Mouse (Mus musculus) embryonic facial prominence, embryonic 11.5 days (tissue): ENCODE data around the gene Klhl21. TPM values are rescaled to one million over a fixed set of nuclear protein-coding genes. Genes with fewer than 3 reads are reported as not detected.

Experiments
- ATAC-seq: fragments of 200-750 bp; cut with Nextera tagmentation; replicated peaks from 2 replicates; pipeline ENCODE4 v1.8.0; 2017; ENCODE audit warnings: low read depth; ENCODE audit not compliant: insufficient number of reproducible peaks, low FRiP score, low TSS enrichment
- DNase-seq: peaks from one replicate; pipeline ENCODE4 v3.0.0-alpha.2; 2015; ENCODE audit warnings: low spot score
- H3K27ac ChIP-seq: fragments of 300-500 bp; sonication (generic); replicated peaks from 2 replicates; pipeline ENCODE4 v1.5.1; 2014; ENCODE audit warnings: mild to moderate bottlenecking, low read depth, low read length, control low read depth
- H3K27me3 ChIP-seq: fragments of 300-500 bp; sonication (generic); 2 replicates; pipeline ENCODE4 v1.6.1; 2014; ENCODE audit warnings: mild to moderate bottlenecking, low read length, moderate library complexity, mixed read lengths; ENCODE audit not compliant: control insufficient read depth, insufficient read depth
- H3K36me3 ChIP-seq: fragments of 300-500 bp; sonication (generic); replicated peaks from 2 replicates; pipeline ENCODE4 v1.6.1; 2014; ENCODE audit warnings: low read depth, mild to moderate bottlenecking, low read length, moderate library complexity, mixed read lengths; ENCODE audit not compliant: control insufficient read depth, insufficient read depth
- H3K4me1 ChIP-seq: fragments of 300-500 bp; sonication (generic); 2 replicates; pipeline ENCODE4 v1.6.1; 2014; ENCODE audit warnings: low read length, mixed read lengths; ENCODE audit not compliant: control insufficient read depth, insufficient read depth
- H3K4me2 ChIP-seq: fragments of 300-500 bp; sonication (generic); 2 replicates; pipeline ENCODE4 v1.6.1; 2014; ENCODE audit warnings: low read depth, mild to moderate bottlenecking, control low read depth, low read length, moderate library complexity
- H3K4me3 ChIP-seq: fragments of 300-500 bp; sonication (generic); 2 replicates; pipeline ENCODE4 v1.5.1; 2014; ENCODE audit warnings: low read depth, low read length, control low read depth
- H3K9ac ChIP-seq: fragments of 300-500 bp; sonication (generic); replicated peaks from 2 replicates; pipeline ENCODE4 v1.6.1; 2014; ENCODE audit warnings: mild to moderate bottlenecking, control low read depth, low read length
- H3K9me3 ChIP-seq: fragments of 300-500 bp; sonication (generic); replicated peaks from 2 replicates; pipeline ENCODE4 v1.6.1; 2016; ENCODE audit warnings: mild to moderate bottlenecking, low read length, inconsistent platforms, mixed read lengths; ENCODE audit not compliant: control insufficient read depth
- WGBS: fragments of 180-500 bp; shearing (Covaris S2); extraction: QIAGEN DNeasy Blood & Tissue Kit; methylation state at CpG from one replicate; pipeline ENCODE4 v1.1.7; 2014; 5-methylcytosine and 5-hydroxymethylcytosine counted together
- polyA plus RNA-seq: library from polyadenylated mRNA; unstranded; fragments of >200 nt; fragmentation: Nextera tagmentation; extraction: Ambion mirVana; gene quantifications from 2 replicates; pipeline ENCODE4 v1.2.1, GENCODE M21; 2014

Gene Klhl21
- 3.2 TPM in 2 replicates for polyA plus RNA-seq

GRCm38 (mm10) chr4:152008622-152009075 is at the start of gene Klhl21:
Gene Klhl21 (plus strand): TSS chr4:152008803.
- no peaks in the 10 kb centered on the region; the same call in 1 of the 2 replicates for H3K27me3 ChIP-seq
- peak within 1 kb of the TSS; percentile 46 for H3K9ac ChIP-seq
- 0% methylated on average over 42 of the region's 45 CpGs for WGBS
- H3K4me1 ChIP-seq = peaks cover 4% of the 10 kb centered on the region
- peak within 1 kb of the TSS; percentile 73 for H3K4me3 ChIP-seq
- peak; percentile 97 for DNase-seq
- H3K27ac ChIP-seq = peak within 1 kb of the TSS; percentile 72
- peak; percentile 82 for ATAC-seq
- no peaks in the 10 kb centered on the region for H3K36me3 ChIP-seq
- H3K9me3 ChIP-seq = no peaks in the 10 kb centered on the region
- H3K4me2 ChIP-seq = peak within 1 kb of the TSS; percentile 100

GRCm38 (mm10) chr4:151959849-151960512 is 48.6 kb upstream of the Klhl21 start:
- Histone ChIP-seq H3K4me2 (no peak overlapping the region), H3K4me3 (no peak overlapping the region), H3K27me3 (no peaks in the 10 kb centered on the region), H3K36me3 (peaks cover 9% of the 10 kb centered on the region), H3K9ac (no peak overlapping the region), H3K4me1 (no peaks in the 10 kb centered on the region), H3K27ac (no peak overlapping the region), H3K9me3 (no peaks in the 10 kb centered on the region)
- 89% methylated on average over 11 of the region's 11 CpGs for WGBS
- ATAC-seq = no peak
- DNase-seq = no peak

- ATAC-seq (no peak), DNase-seq (no peak)
- Histone ChIP-seq H3K4me1 (no peaks in the 10 kb centered on the region), H3K4me3 (no peak overlapping the region), H3K9ac (no peak overlapping the region), H3K36me3 (peaks cover 9% of the 10 kb centered on the region), H3K27ac (no peak overlapping the region), H3K27me3 (no peaks in the 10 kb centered on the region), H3K4me2 (no peak overlapping the region), H3K9me3 (no peaks in the 10 kb centered on the region)
- 91% methylated on average over 3 of the region's 3 CpGs for WGBS
These were observed 48.1 kb upstream of the Klhl21 start for GRCm38 (mm10) chr4:151960513-151960854.

GRCm38 (mm10) chr4:151962817-151963216 is 45.8 kb upstream of the Klhl21 start:
- Histone ChIP-seq H3K36me3 (no peaks in the 10 kb centered on the region; the same call in none of the 2 replicates), H3K4me2 (no peak overlapping the region), H3K27ac (no peak overlapping the region), H3K9ac (no peak overlapping the region), H3K9me3 (no peaks in the 10 kb centered on the region), H3K27me3 (no peaks in the 10 kb centered on the region), H3K4me1 (no peaks in the 10 kb centered on the region), H3K4me3 (no peak overlapping the region)
- no peak for ATAC-seq
- 81% methylated on average over 3 of the region's 3 CpGs for WGBS
- DNase-seq = no peak

- Histone ChIP-seq H3K36me3 (peaks cover 2% of the 10 kb centered on the region), H3K27me3 (no peaks in the 10 kb centered on the region), H3K4me2 (no peak overlapping the region), H3K27ac (no peak overlapping the region), H3K9me3 (no peaks in the 10 kb centered on the region), H3K4me1 (no peaks in the 10 kb centered on the region), H3K4me3 (no peak overlapping the region), H3K9ac (no peak overlapping the region)
- ATAC-seq = no peak
- WGBS = 94% methylated on average over 26 of the region's 26 CpGs
- no peak for DNase-seq
These were observed 40.2 kb upstream of the Klhl21 start for GRCm38 (mm10) chr4:151968204-151968921.

- 66% methylated on average over 10 of the region's 10 CpGs for WGBS
- Histone ChIP-seq H3K27ac (no peak overlapping the region), H3K4me2 (no peak overlapping the region), H3K36me3 (peaks cover 16% of the 10 kb centered on the region), H3K4me1 (no peaks in the 10 kb centered on the region), H3K4me3 (no peak overlapping the region), H3K9me3 (no peaks in the 10 kb centered on the region), H3K27me3 (no peaks in the 10 kb centered on the region), H3K9ac (no peak overlapping the region)
- ATAC-seq (no peak), DNase-seq (peak; percentile 72)
These were observed 36.2 kb upstream of the Klhl21 start for GRCm38 (mm10) chr4:151972221-151972967.

GRCm38 (mm10) chr4:151975441-151975840 is 33.2 kb upstream of the Klhl21 start:
- ATAC-seq (no peak), DNase-seq (peak; percentile 58)
- Histone ChIP-seq H3K4me2 (no peak overlapping the region), H3K9me3 (no peaks in the 10 kb centered on the region), H3K27me3 (no peaks in the 10 kb centered on the region), H3K9ac (no peak overlapping the region), H3K4me1 (no peaks in the 10 kb centered on the region), H3K36me3 (peaks cover 24% of the 10 kb centered on the region), H3K27ac (no peak overlapping the region), H3K4me3 (no peak overlapping the region)
- WGBS = 93% methylated on average over 3 of the region's 3 CpGs
